Mouse (Mus musculus) B cell, adult 67 days (primary cell): ENCODE measurements around the gene Ddah1. TPM values are rescaled to one million over a fixed set of nuclear protein-coding genes. Genes with fewer than 3 reads are reported as not detected.

ENCODE experiments used
- total RNA-seq, 2 experiments: library from RNA; stranded (reverse); gene quantifications; 4 replicates each; pipeline ENCODE4 v1.2.4; 2023

Gene Ddah1
- not detected for total RNA-seq

GRCm38 (mm10) chr3:145758561-145759378 is at the start of gene Ddah1:
Gene Ddah1 (plus strand): TSS chr3:145758675.

GRCm38 (mm10) chr3:145922019-145922854 is 163.8 kb downstream of the Ddah1 start, which contains the start of gene Bcl10:
Gene Bcl10 (plus strand): TSS chr3:145922804.

GRCm38 (mm10) chr3:145937505-145938404 is 179.3 kb downstream of the Ddah1 start, which contains the start of gene 2410004B18Rik:
Gene 2410004B18Rik (plus strand): TSS chr3:145938014.

Other genes starting within 250 kb of the Ddah1 start
- 10 to 100 TPM; 21.6 to 24.5 TPM for gene Znhit6, start 182.5 kb upstream of the Ddah1 start, total RNA-seq
- gene Ccn1, start 108.7 kb upstream of the Ddah1 start, total RNA-seq = not detected
- gene Bcl10, start 164.1 kb downstream of the Ddah1 start, total RNA-seq = 10 to 100 TPM; 87.8 to 96.7 TPM
- 10 to 100 TPM; 44.8 to 46.8 TPM for gene 2410004B18Rik, start 179.3 kb downstream of the Ddah1 start, total RNA-seq
- gene Syde2, start 229.2 kb downstream of the Ddah1 start, total RNA-seq = not detected